Mouse (Mus musculus): ENCODE measurements around the gene Ptk6. TPM values are rescaled to one million over a fixed set of nuclear protein-coding genes. Genes with fewer than 3 reads are reported as not detected.
A peak's percentile ranks its signal among the peaks of the same experiment; 100 is the strongest.

The Ptk6 gene
- total and polyA plus RNA-seq, 3 experiments = 0.05 to 0.17 (median 0.09) TPM

- in situ Hi-C loops (cut with MboI; ENCODE audit: low pct_ligation_motif_present, low pct_unique_long_range_greater_than_20kb, low sequenced_read_pairs) (no loop called here), dilution Hi-C loops (cut with MboI; ENCODE audit: extremely low pct_ligation_motif_present, extremely low pct_unique_long_range_greater_than_20kb, low sequenced_read_pairs) (no loop called here)
- Histone ChIP-seq H3K9ac (ENCODE audit: insufficient read depth, low read depth) (no peak overlapping the region), H3K27me3 (replicated peaks) (peaks cover 95% of the 10 kb centered on the region), H3K4me1 (ENCODE audit: control insufficient read depth in 1 of 2, insufficient read depth in 2 of 2) (peaks cover 2 to 9% of the 10 kb centered on the region in 2 experiments; a peak in 3 of 4 replicates), H3K9me3 (replicated peaks; ENCODE audit: low read length) (no peaks in the 10 kb centered on the region), H3K4me2 (ENCODE audit: insufficient read depth, low read depth, poor library complexity, severe bottlenecking) (peak overlapping the region; percentile 92), H3K4me3 (replicated peaks in 1 of 3; ENCODE audit: low read depth in 2 of 3, low read length in 2 of 3, poor library complexity in 1 of 3) (peak overlapping the region in 2 of 3 experiments; percentile 21 to 79), H3K36me3 (replicated peaks in 1 of 2; ENCODE audit: control insufficient read depth in 1 of 2, insufficient read depth in 1 of 2, low read length in 1 of 2) (no peaks in the 10 kb centered on the region), H3K79me2 (replicated peaks; ENCODE audit: control insufficient read depth, extremely low read depth, insufficient read depth, poor library complexity, severe bottlenecking) (no peaks in the 10 kb centered on the region), H3K27ac (ENCODE audit: insufficient read depth, low read depth) (no peak overlapping the region)
- no peak for TF ChIP-seq E2F4 (IDR thresholded peaks at IDR 0.05; ENCODE audit: insufficient replicate concordance, low read depth, low read length)
- TF ChIP-seq NRF1 (IDR thresholded peaks at IDR 0.05; ENCODE audit: low read depth, low read length) = peak; percentile 35; the same call in 1 of the 2 replicates
- TF ChIP-seq USF2 (conservative IDR thresholded peaks at IDR 0.05; ENCODE audit: low read depth, low read length) = no peak
- DNase-seq (ENCODE audit: extremely low read depth) = no peak
Measured at GRCm38 (mm10) chr2:181148318-181148955, 54.2 kb downstream of the Ptk6 start.

GRCm38 (mm10) chr2:181147546-181148317 lies 54.9 kb downstream of the Ptk6 start:
- TF ChIP-seq JUND (conservative IDR thresholded peaks at IDR 0.05; ENCODE audit: low read depth, low read length) = no peak
- TF ChIP-seq ZMIZ1 (IDR thresholded peaks at IDR 0.05; ENCODE audit: low read depth, low read length) = no peak
- TF ChIP-seq MAFK (IDR thresholded peaks at IDR 0.05; ENCODE audit: insufficient replicate concordance, low read length) = no peak
- TF ChIP-seq KAT2A (IDR thresholded peaks at IDR 0.05; ENCODE audit: insufficient replicate concordance, low read length) = no peak
- TF ChIP-seq GABPA (IDR thresholded peaks at IDR 0.05; ENCODE audit: insufficient replicate concordance, low read depth, low read length) = no peak
- no peak for TF ChIP-seq UBTF (IDR thresholded peaks at IDR 0.05; ENCODE audit: low read depth, low read length)
- no peak for TF ChIP-seq JUN (IDR thresholded peaks at IDR 0.05; ENCODE audit: insufficient read depth, low read depth, low read length)
- no peak for TF ChIP-seq BHLHE40 (IDR thresholded peaks at IDR 0.05; ENCODE audit: low read depth, low read length)
- no peak for TF ChIP-seq POLR2AphosphoS2 (IDR thresholded peaks at IDR 0.05; ENCODE audit: low read depth, low read length)
- TF ChIP-seq NRF1 (IDR thresholded peaks at IDR 0.05; ENCODE audit: low read depth, low read length) = no peak
- no peak for TF ChIP-seq MAZ (IDR thresholded peaks at IDR 0.05; ENCODE audit: low read depth, low read length)
- TF ChIP-seq TBP (conservative IDR thresholded peaks at IDR 0.05; ENCODE audit: low read depth, low read length) = no peak
- no peak for TF ChIP-seq ETS1 (conservative IDR thresholded peaks at IDR 0.05; ENCODE audit: low read depth, low read length)
- no peak for TF ChIP-seq IRF4 (IDR thresholded peaks at IDR 0.05; ENCODE audit: low read depth, low read length)
- TF ChIP-seq MYC (IDR thresholded peaks at IDR 0.05; ENCODE audit: low read depth, low read length) = no peak
- no peak for TF ChIP-seq SMC3 (IDR thresholded peaks at IDR 0.05; ENCODE audit: low read depth, low read length)
- no peaks in the 10 kb centered on the region for H3K9me3 ChIP-seq (replicated peaks; ENCODE audit: low read length)
- peaks cover 2 to 9% of the 10 kb centered on the region in 2 experiments; a peak in 3 of 4 replicates for H3K4me1 ChIP-seq (ENCODE audit: control insufficient read depth in 1 of 2, insufficient read depth in 2 of 2)
- H3K36me3 ChIP-seq (replicated peaks in 1 of 2; ENCODE audit: control insufficient read depth in 1 of 2, insufficient read depth in 1 of 2, low read length in 1 of 2) = no peaks in the 10 kb centered on the region
- H3K4me2 ChIP-seq (ENCODE audit: insufficient read depth, low read depth, poor library complexity, severe bottlenecking) = peak overlapping the region; percentile 92
- H3K4me3 ChIP-seq (replicated peaks in 1 of 3; ENCODE audit: low read depth in 2 of 3, low read length in 2 of 3, poor library complexity in 1 of 3) = peak overlapping the region; percentile 21 to 79 (median 33)
- dilution Hi-C loops (cut with MboI; ENCODE audit: extremely low pct_ligation_motif_present, extremely low pct_unique_long_range_greater_than_20kb, low sequenced_read_pairs) (no loop called here), in situ Hi-C loops (cut with MboI; ENCODE audit: low pct_ligation_motif_present, low pct_unique_long_range_greater_than_20kb, low sequenced_read_pairs) (no loop called here)
- no peak overlapping the region for H3K9ac ChIP-seq (ENCODE audit: insufficient read depth, low read depth)
- peaks cover 95% of the 10 kb centered on the region for H3K27me3 ChIP-seq (replicated peaks)
- H3K27ac ChIP-seq (ENCODE audit: insufficient read depth, low read depth) = no peak overlapping the region
- no peaks in the 10 kb centered on the region for H3K79me2 ChIP-seq (replicated peaks; ENCODE audit: control insufficient read depth, extremely low read depth, insufficient read depth, poor library complexity, severe bottlenecking)
- peak; percentile 20 for DNase-seq (ENCODE audit: extremely low read depth)

Data from CH12.LX (cell line).